Mouse (Mus musculus): Measurements from ENCODE around the gene Gpx2. TPM values are rescaled to one million over a fixed set of nuclear protein-coding genes. Genes with fewer than 3 reads are reported as not detected.

Gene Gpx2
- polyA plus RNA-seq, 1 experiment: 0.08 TPM

GRCm38 (mm10) chr12:76832704-76833103, 37.4 kb upstream of the Gpx2 start:
- Histone ChIP-seq H3K27ac (ENCODE audit: insufficient read depth, low read depth, low read length) (no peak overlapping the region), H3K36me3 (ENCODE audit: control insufficient read depth, insufficient read depth, low read length) (no peaks in the 10 kb centered on the region), H3K4me1 (ENCODE audit: control insufficient read depth, insufficient read depth, low read length) (no peaks in the 10 kb centered on the region), H3K27me3 (replicated peaks; ENCODE audit: control insufficient read depth, insufficient read depth, low read length) (no peaks in the 10 kb centered on the region), H3K4me3 (ENCODE audit: insufficient read depth, low read depth, low read length) (no peak overlapping the region)
- WGBS: 4% methylated on average over 3 of the region's 3 CpGs
- DNase-seq: peak; percentile 41
- TF ChIP-seq CTCF (conservative IDR thresholded peaks at IDR 0.05; ENCODE audit: insufficient read depth, insufficient read length, low read depth, low read length) (peak; percentile 78), POLR2A (IDR thresholded peaks at IDR 0.05; ENCODE audit: low read depth, low read length) (no peak)

DNA sequence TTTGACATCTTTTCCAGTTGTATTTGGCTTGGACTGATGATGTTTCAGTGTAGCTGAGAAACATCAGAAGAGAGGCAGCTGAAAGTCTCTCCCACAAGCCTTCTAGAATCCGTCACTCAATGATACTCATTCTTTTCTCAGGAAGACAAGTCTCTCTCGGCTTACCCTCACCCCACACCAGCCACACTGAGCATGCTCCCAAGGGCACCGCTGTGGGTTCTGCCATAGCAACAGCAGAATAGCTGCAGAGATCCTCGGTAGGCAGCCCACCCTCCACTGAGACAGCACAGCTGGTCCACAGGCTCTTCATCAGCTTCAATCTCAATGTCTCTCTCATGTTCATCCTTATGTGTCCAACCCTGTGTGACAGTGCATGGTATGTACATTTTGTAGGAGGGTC, 29.9 kb upstream of the Gpx2 start:
- H3K4me1 ChIP-seq (ENCODE audit: control insufficient read depth, insufficient read depth, low read length): no peaks in the 10 kb centered on the region
- DNase-seq: no peak
- 80% methylated on average over 4 of the region's 4 CpGs for WGBS
- no peaks in the 10 kb centered on the region for H3K27me3 ChIP-seq (replicated peaks; ENCODE audit: control insufficient read depth, insufficient read depth, low read length)
- no peak overlapping the region for H3K27ac ChIP-seq (ENCODE audit: insufficient read depth, low read depth, low read length)
- H3K36me3 ChIP-seq (ENCODE audit: control insufficient read depth, insufficient read depth, low read length): no peaks in the 10 kb centered on the region
- H3K4me3 ChIP-seq (ENCODE audit: insufficient read depth, low read depth, low read length): no peak overlapping the region
- TF ChIP-seq POLR2A (IDR thresholded peaks at IDR 0.05; ENCODE audit: low read depth, low read length) (no peak), CTCF (conservative IDR thresholded peaks at IDR 0.05; ENCODE audit: insufficient read depth, insufficient read length, low read depth, low read length) (no peak)

DNA sequence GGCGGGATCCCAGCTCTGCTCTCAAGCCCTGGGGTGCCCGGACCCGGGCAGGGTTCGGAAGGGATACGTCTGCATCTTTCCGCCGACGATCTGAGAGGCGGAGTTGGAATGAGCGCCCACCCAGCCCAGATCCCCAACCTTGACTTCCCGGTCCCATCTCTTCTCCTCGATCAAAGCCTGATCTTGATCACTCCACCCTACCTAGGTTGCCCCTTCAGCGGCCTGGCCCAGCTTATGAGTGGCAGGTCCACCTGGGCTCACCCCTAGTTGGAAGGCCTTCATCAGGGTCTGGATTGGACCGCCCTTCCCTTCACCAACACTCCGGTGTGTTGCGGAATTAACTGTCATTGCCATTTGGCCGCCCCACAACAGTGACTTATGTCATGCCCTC, 27.3 kb upstream of the Gpx2 start, which contains the start of gene Rab15:
Rab15 (minus strand) TSS at position 258 of the 391 bp plus-strand sequence.
- H3K36me3 ChIP-seq (ENCODE audit: control insufficient read depth, insufficient read depth, low read length): no peaks in the 10 kb centered on the region
- no peaks in the 10 kb centered on the region for H3K27me3 ChIP-seq (replicated peaks; ENCODE audit: control insufficient read depth, insufficient read depth, low read length)
- H3K4me3 ChIP-seq (ENCODE audit: insufficient read depth, low read depth, low read length): peak within 1 kb of the TSS; percentile 64
- no peaks in the 10 kb centered on the region for H3K4me1 ChIP-seq (ENCODE audit: control insufficient read depth, insufficient read depth, low read length)
- WGBS: 9% methylated on average over 17 of the region's 17 CpGs
- H3K27ac ChIP-seq (ENCODE audit: insufficient read depth, low read depth, low read length): no peak within 1 kb of the TSS
- TF ChIP-seq CTCF (conservative IDR thresholded peaks at IDR 0.05; ENCODE audit: insufficient read depth, insufficient read length, low read depth, low read length) (no peak), POLR2A (IDR thresholded peaks at IDR 0.05; ENCODE audit: low read depth, low read length) (no peak)
- DNase-seq: no peak

DNA sequence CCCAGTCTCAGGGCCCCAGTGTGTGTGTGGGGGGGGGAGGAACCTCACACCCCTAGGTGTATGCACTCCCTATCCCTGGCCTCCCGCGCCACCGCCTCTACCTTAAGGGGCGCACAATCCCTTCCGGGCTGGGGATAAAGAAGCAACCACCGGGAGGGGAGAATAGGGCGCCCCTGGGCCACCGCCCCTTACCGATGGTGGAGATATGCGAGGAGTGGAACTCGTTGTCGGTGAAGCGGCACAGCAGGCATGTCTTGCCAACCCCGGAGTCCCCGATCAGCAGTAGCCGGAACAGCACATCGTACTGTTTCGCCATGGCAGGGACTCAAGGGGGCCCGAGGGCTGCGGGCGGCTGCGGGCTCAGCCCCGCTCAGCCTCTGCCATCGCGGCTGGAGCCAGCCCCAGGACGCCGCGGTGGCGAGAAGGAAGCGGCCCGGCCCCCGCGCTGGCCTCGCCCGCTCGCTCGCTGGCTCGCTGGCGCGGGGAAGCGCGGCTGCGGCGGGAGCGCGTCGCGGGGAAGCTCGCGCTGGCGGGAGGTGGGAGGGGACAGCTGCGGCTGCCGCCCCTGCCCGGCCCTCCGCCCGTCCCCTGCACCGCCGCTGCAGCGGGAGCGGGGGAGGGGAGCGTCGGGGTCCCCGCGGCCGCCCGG, 26.8 kb upstream of the Gpx2 start:
- Histone ChIP-seq H3K27ac (ENCODE audit: insufficient read depth, low read depth, low read length) (no peak overlapping the region), H3K4me1 (ENCODE audit: control insufficient read depth, insufficient read depth, low read length) (no peaks in the 10 kb centered on the region), H3K36me3 (ENCODE audit: control insufficient read depth, insufficient read depth, low read length) (no peaks in the 10 kb centered on the region), H3K4me3 (ENCODE audit: insufficient read depth, low read depth, low read length) (peak overlapping the region; percentile 64), H3K27me3 (replicated peaks; ENCODE audit: control insufficient read depth, insufficient read depth, low read length) (no peaks in the 10 kb centered on the region)
- DNase-seq: peak; percentile 10
- 2% methylated on average over 60 of the region's 66 CpGs for WGBS
- TF ChIP-seq POLR2A (IDR thresholded peaks at IDR 0.05; ENCODE audit: low read depth, low read length): no peak
- TF ChIP-seq CTCF (conservative IDR thresholded peaks at IDR 0.05; ENCODE audit: insufficient read depth, insufficient read length, low read depth, low read length): no peak

- no peak overlapping the region for H3K4me3 ChIP-seq (ENCODE audit: insufficient read depth, low read depth, low read length)
- no peaks in the 10 kb centered on the region for H3K27me3 ChIP-seq (replicated peaks; ENCODE audit: control insufficient read depth, insufficient read depth, low read length)
- H3K4me1 ChIP-seq (ENCODE audit: control insufficient read depth, insufficient read depth, low read length): no peaks in the 10 kb centered on the region
- no peaks in the 10 kb centered on the region for H3K36me3 ChIP-seq (ENCODE audit: control insufficient read depth, insufficient read depth, low read length)
- no peak for TF ChIP-seq CTCF (conservative IDR thresholded peaks at IDR 0.05; ENCODE audit: insufficient read depth, insufficient read length, low read depth, low read length)
- TF ChIP-seq POLR2A (IDR thresholded peaks at IDR 0.05; ENCODE audit: low read depth, low read length): no peak
- no peak overlapping the region for H3K27ac ChIP-seq (ENCODE audit: insufficient read depth, low read depth, low read length)
- WGBS: 81% methylated on average over 4 of the region's 4 CpGs
- no peak for DNase-seq
These were observed 25.3 kb upstream of the Gpx2 start for GRCm38 (mm10) chr12:76820615-76821014.

- Histone ChIP-seq H3K27ac (ENCODE audit: insufficient read depth, low read depth, low read length) (no peak overlapping the region), H3K4me1 (ENCODE audit: control insufficient read depth, insufficient read depth, low read length) (no peaks in the 10 kb centered on the region), H3K27me3 (replicated peaks; ENCODE audit: control insufficient read depth, insufficient read depth, low read length) (no peaks in the 10 kb centered on the region), H3K4me3 (ENCODE audit: insufficient read depth, low read depth, low read length) (no peak overlapping the region), H3K36me3 (ENCODE audit: control insufficient read depth, insufficient read depth, low read length) (no peaks in the 10 kb centered on the region)
- 54% methylated on average over 6 of the region's 6 CpGs for WGBS
- DNase-seq: no peak
- TF ChIP-seq CTCF (conservative IDR thresholded peaks at IDR 0.05; ENCODE audit: insufficient read depth, insufficient read length, low read depth, low read length): no peak
- no peak for TF ChIP-seq POLR2A (IDR thresholded peaks at IDR 0.05; ENCODE audit: low read depth, low read length)
These were observed 24.5 kb upstream of the Gpx2 start for GRCm38 (mm10) chr12:76819816-76820215.

GRCm38 (mm10) chr12:76818908-76819307, 23.6 kb upstream of the Gpx2 start:
- Histone ChIP-seq H3K4me1 (ENCODE audit: control insufficient read depth, insufficient read depth, low read length) (no peaks in the 10 kb centered on the region), H3K4me3 (ENCODE audit: insufficient read depth, low read depth, low read length) (no peak overlapping the region), H3K27ac (ENCODE audit: insufficient read depth, low read depth, low read length) (no peak overlapping the region), H3K27me3 (replicated peaks; ENCODE audit: control insufficient read depth, insufficient read depth, low read length) (no peaks in the 10 kb centered on the region), H3K36me3 (ENCODE audit: control insufficient read depth, insufficient read depth, low read length) (no peaks in the 10 kb centered on the region)
- no peak for DNase-seq
- 81% methylated on average over 9 of the region's 9 CpGs for WGBS
- TF ChIP-seq POLR2A (IDR thresholded peaks at IDR 0.05; ENCODE audit: low read depth, low read length): no peak

All from kidney, adult 2 months (tissue).